In the genomic region with DNA sequence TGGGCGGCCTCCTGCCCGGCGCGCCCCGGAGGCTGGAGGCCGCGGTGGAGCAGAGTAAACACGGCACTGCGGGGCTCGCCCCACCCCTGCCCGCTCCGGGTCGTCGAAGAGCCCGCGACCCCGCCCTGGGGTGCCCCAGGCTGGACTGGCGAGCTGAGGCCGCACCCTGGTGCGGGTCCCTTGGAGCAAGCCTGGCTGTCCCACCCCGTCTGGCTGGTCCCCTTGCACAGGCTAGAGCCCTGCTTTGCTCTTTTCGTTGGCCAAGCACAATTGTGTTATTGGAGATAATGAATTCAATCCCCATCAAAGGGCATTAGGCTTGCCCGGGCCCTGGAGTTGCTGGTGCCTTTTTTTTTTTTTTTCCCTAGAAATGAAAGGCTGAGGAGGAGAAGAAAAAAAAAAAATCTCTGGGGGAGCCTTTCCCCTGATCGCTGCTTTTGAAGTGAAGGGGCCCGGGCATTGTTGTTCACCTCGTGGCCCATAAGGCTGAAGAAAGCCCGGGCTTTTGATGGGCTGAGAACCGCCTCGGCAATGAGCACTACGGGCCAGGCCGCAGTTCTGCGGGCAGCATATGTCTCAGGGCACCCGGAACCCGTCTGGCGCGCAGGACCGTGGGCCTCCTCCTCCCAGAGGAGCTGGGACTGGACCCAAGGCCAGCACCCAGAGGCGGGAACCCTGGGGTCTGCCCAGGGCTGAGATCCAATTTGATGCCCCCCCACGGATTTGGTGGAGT, we compare ENCODE assay signal across 8 mouse cellular contexts. TPM values are rescaled to one million over a fixed set of nuclear protein-coding genes. Genes with fewer than 3 reads are reported as not detected.
DNase-seq lines count a peak whose midpoint lies in the region; ATAC-seq and TF ChIP-seq lines count a peak whose summit lies in the region.

No protein-coding gene starts in this region.

- H3K4me3 ChIP-seq in intestine, embryonic 15.5 days (replicated peaks), result peak overlapping the region; percentile 21
- H3K4me3 ChIP-seq in cerebellum, adult 2 months (replicated peaks; ENCODE audit: insufficient read depth, low read depth, low read length), result no peak overlapping the region

- TF ChIP-seq CTCF in cerebellum, adult 2 months (IDR thresholded peaks at IDR 0.05; ENCODE audit: borderline replicate concordance, insufficient read depth, low read depth, low read length), result no peak

- H3K27ac ChIP-seq in intestine, embryonic 15.5 days, result peak overlapping the region; percentile 86
- H3K27ac ChIP-seq in cerebellum, adult 2 months (ENCODE audit: insufficient read depth, low read length), result no peak overlapping the region

- TF ChIP-seq POLR2A in cerebellum, adult 2 months (IDR thresholded peaks at IDR 0.05; ENCODE audit: borderline replicate concordance, insufficient read depth, low read length), result no peak

- H3K4me2 ChIP-seq in intestine, embryonic 15.5 days (replicated peaks), result peak overlapping the region; percentile 59

- peak; percentile 85 for ATAC-seq in intestine, embryonic 15.5 days

- H3K4me1 ChIP-seq in intestine, embryonic 15.5 days (replicated peaks), result peaks cover 8% of the 10 kb centered on the region
- H3K4me1 ChIP-seq in cerebellum, adult 2 months (ENCODE audit: control insufficient read depth, insufficient read depth, low read length), result no peaks in the 10 kb centered on the region; the same call in 1 of the 2 replicates

- no peaks in the 10 kb centered on the region for H3K36me3 ChIP-seq in intestine, embryonic 15.5 days

- H3K9me3 ChIP-seq in intestine, embryonic 15.5 days, result no peaks in the 10 kb centered on the region

- peaks cover 41% of the 10 kb centered on the region for H3K27me3 ChIP-seq in intestine, embryonic 15.5 days (replicated peaks)
- peaks cover 14% of the 10 kb centered on the region; the same call in 1 of the 2 replicates for H3K27me3 ChIP-seq in cerebellum, adult 2 months (ENCODE audit: control insufficient read depth, insufficient read depth, low read length)

- H3K9ac ChIP-seq in intestine, embryonic 15.5 days, result peak overlapping the region; percentile 48

- under 1% methylated on average over 32 of the region's 39 CpGs for WGBS in intestine, embryonic 15.5 days
- WGBS in cerebellum, adult 2 months, result 1% methylated on average over 39 of the region's 39 CpGs

- peak; percentile 67 for DNase-seq in urinary bladder, postnatal 14 days (ENCODE audit: low spot score)
- no peak for DNase-seq in urinary bladder, postnatal 10 days (ENCODE audit: low spot score)
- DNase-seq in lung, postnatal 36 days, result peak; percentile 33
- no peak for DNase-seq in cerebellum, adult 11-12 months
- DNase-seq in natural killer cell, adult 2 months (ENCODE audit: low spot score in 2 of 2), result no peak
- DNase-seq in frontal cortex, postnatal 25 days (ENCODE audit: low spot score in 2 of 2), result no peak
- no peak for DNase-seq in cerebellum, adult 2 months

RNA-seq across cellular contexts. Expression of gene Foxa1, which starts 11.7 kb away (rescaled TPM):
- 6.4 and 8.9 TPM in 2 replicates for polyA plus RNA-seq in intestine, embryonic 15.5 days (2015; fragmentation: Nextera tagmentation; extraction: Ambion mirVana)
- 0.03 TPM in 1 of 2 replicates, not detected in the other for polyA plus RNA-seq in cerebellum, adult 2 months (2012; rRNA removed)

RNA-seq across cellular contexts. Expression of gene Ttc6, which starts 28.9 kb away (rescaled TPM):
- polyA plus RNA-seq in intestine, embryonic 15.5 days (2015; fragmentation: Nextera tagmentation; extraction: Ambion mirVana), result 0.71 and 0.92 TPM in 2 replicates
- 0.03 TPM in 1 of 2 replicates, not detected in the other for polyA plus RNA-seq in cerebellum, adult 2 months (2012; rRNA removed)

Comparison
In these comparisons a context has a peak if more than half of its experiments do, and no peak if none do; other contexts are left out.
1. DNase-seq: peak in urinary bladder, postnatal 14 days (single experiment) and lung, postnatal 36 days (single experiment); none in urinary bladder, postnatal 10 days (single experiment), cerebellum, adult 11-12 months (single experiment), natural killer cell, adult 2 months (0 of 2), frontal cortex, postnatal 25 days (0 of 2) and cerebellum, adult 2 months (0 of 2).